Mouse (Mus musculus): ENCODE results near the gene Gpat2.

- TF ChIP-seq CTCF (IDR thresholded peaks at IDR 0.05; ENCODE audit: extremely low read depth, insufficient read depth, low read length) (no peak), POLR2A (IDR thresholded peaks at IDR 0.05; ENCODE audit: extremely low read depth, insufficient read depth, low read length) (no peak)
These were observed 57.0 kb downstream of the Gpat2 start for GRCm38 (mm10) chr2:127481841-127482532.
